Mouse (Mus musculus): ENCODE measurements around the gene Eif2ak4. TPM values are rescaled to one million over a fixed set of nuclear protein-coding genes. Genes with fewer than 3 reads are reported as not detected.

The Eif2ak4 gene
- total and polyA plus RNA-seq, 3 experiments: 12.4 to 38.2 (median 23.9) TPM

- no peak for DNase-seq (ENCODE audit: low spot score)
- TF ChIP-seq CTCF (IDR thresholded peaks at IDR 0.05; ENCODE audit: low read depth, low read length): no peak
- TF ChIP-seq POLR2AphosphoS5 (IDR thresholded peaks at IDR 0.05; ENCODE audit: insufficient replicate concordance, low read depth, low read length): no peak
- TF ChIP-seq GATA2 (IDR thresholded peaks at IDR 0.05; ENCODE audit: borderline replicate concordance, low read depth, low read length): no peak
- no peak for TF ChIP-seq GATA1 (IDR thresholded peaks at IDR 0.05; ENCODE audit: borderline replicate concordance, low read length)
- no peak for TF ChIP-seq TAL1 (conservative IDR thresholded peaks at IDR 0.05; ENCODE audit: low read depth, low read length)
- H3K4me1 ChIP-seq (ENCODE audit: insufficient read depth, low read depth, low read length): 0 out of 2 replicates have a peak, but pooled peaks cover 3% of the 10 kb centered on the region
- H3K36me3 ChIP-seq (replicated peaks): no peaks in the 10 kb centered on the region
- H3K4me3 ChIP-seq (ENCODE audit: low read depth, low read length): no peak overlapping the region
- H3K27me3 ChIP-seq (ENCODE audit: insufficient read depth, low read length): peaks cover 15% of the 10 kb centered on the region
- ATAC-seq (ENCODE audit: extremely low read depth, insufficient number of reproducible peaks, low FRiP score, poor library complexity, severe bottlenecking): no peak
- H3K9me3 ChIP-seq (replicated peaks): no peaks in the 10 kb centered on the region
Measured at GRCm38 (mm10) chr2:118511779-118512417, 123.5 kb downstream of the Eif2ak4 start.

- Histone ChIP-seq H3K36me3 (replicated peaks) (no peaks in the 10 kb centered on the region), H3K4me1 (ENCODE audit: insufficient read depth, low read depth, low read length) (0 out of 2 replicates have a peak, but pooled peaks cover 3% of the 10 kb centered on the region), H3K27me3 (ENCODE audit: insufficient read depth, low read length) (peaks cover 15% of the 10 kb centered on the region), H3K9me3 (replicated peaks) (no peaks in the 10 kb centered on the region), H3K4me3 (ENCODE audit: low read depth, low read length) (no peak overlapping the region)
- DNase-seq (ENCODE audit: low spot score): no peak
- no peak for TF ChIP-seq POLR2AphosphoS5 (IDR thresholded peaks at IDR 0.05; ENCODE audit: insufficient replicate concordance, low read depth, low read length)
- TF ChIP-seq TAL1 (conservative IDR thresholded peaks at IDR 0.05; ENCODE audit: low read depth, low read length): no peak
- TF ChIP-seq CTCF (IDR thresholded peaks at IDR 0.05; ENCODE audit: low read depth, low read length): no peak
- TF ChIP-seq GATA1 (IDR thresholded peaks at IDR 0.05; ENCODE audit: borderline replicate concordance, low read length): no peak
- no peak for TF ChIP-seq GATA2 (IDR thresholded peaks at IDR 0.05; ENCODE audit: borderline replicate concordance, low read depth, low read length)
- ATAC-seq (ENCODE audit: extremely low read depth, insufficient number of reproducible peaks, low FRiP score, poor library complexity, severe bottlenecking): no peak
Measured at GRCm38 (mm10) chr2:118512418-118513377, 124.3 kb downstream of the Eif2ak4 start.

- no peak overlapping the region for H3K4me3 ChIP-seq (ENCODE audit: low read depth, low read length)
- H3K4me1 ChIP-seq (ENCODE audit: insufficient read depth, low read depth, low read length): no peaks in the 10 kb centered on the region
- H3K36me3 ChIP-seq (replicated peaks): no peaks in the 10 kb centered on the region
Measured at GRCm38 (mm10) chr2:118520042-118520933, 131.9 kb downstream of the Eif2ak4 start.

GRCm38 (mm10) chr2:118522265-118522664, 133.8 kb downstream of the Eif2ak4 start:
- Histone ChIP-seq H3K9me3 (replicated peaks) (no peaks in the 10 kb centered on the region), H3K27me3 (ENCODE audit: insufficient read depth, low read length) (peaks cover 22% of the 10 kb centered on the region), H3K4me3 (ENCODE audit: low read depth, low read length) (no peak overlapping the region), H3K4me1 (ENCODE audit: insufficient read depth, low read depth, low read length) (no peaks in the 10 kb centered on the region), H3K36me3 (replicated peaks) (no peaks in the 10 kb centered on the region)
- ATAC-seq (ENCODE audit: extremely low read depth, insufficient number of reproducible peaks, low FRiP score, poor library complexity, severe bottlenecking) (no peak), DNase-seq (ENCODE audit: low spot score) (no peak)
- no peak for TF ChIP-seq POLR2AphosphoS5 (IDR thresholded peaks at IDR 0.05; ENCODE audit: insufficient replicate concordance, low read depth, low read length)
- no peak for TF ChIP-seq GATA1 (IDR thresholded peaks at IDR 0.05; ENCODE audit: borderline replicate concordance, low read length)
- no peak for TF ChIP-seq TAL1 (conservative IDR thresholded peaks at IDR 0.05; ENCODE audit: low read depth, low read length)
- TF ChIP-seq GATA2 (IDR thresholded peaks at IDR 0.05; ENCODE audit: borderline replicate concordance, low read depth, low read length): no peak
- TF ChIP-seq CTCF (IDR thresholded peaks at IDR 0.05; ENCODE audit: low read depth, low read length): no peak

More at GRCm38 (mm10) chr2:118520042-118520933, 131.9 kb downstream of the Eif2ak4 start:
- Histone ChIP-seq H3K27me3 (ENCODE audit: insufficient read depth, low read length) (peaks cover 22% of the 10 kb centered on the region), H3K9me3 (replicated peaks) (no peaks in the 10 kb centered on the region)
- TF ChIP-seq GATA1 (IDR thresholded peaks at IDR 0.05; ENCODE audit: borderline replicate concordance, low read length) (no peak), GATA2 (IDR thresholded peaks at IDR 0.05; ENCODE audit: borderline replicate concordance, low read depth, low read length) (no peak), TAL1 (conservative IDR thresholded peaks at IDR 0.05; ENCODE audit: low read depth, low read length) (no peak), CTCF (IDR thresholded peaks at IDR 0.05; ENCODE audit: low read depth, low read length) (no peak), POLR2AphosphoS5 (IDR thresholded peaks at IDR 0.05; ENCODE audit: insufficient replicate concordance, low read depth, low read length) (no peak)
- DNase-seq (ENCODE audit: low spot score): no peak
- ATAC-seq (ENCODE audit: extremely low read depth, insufficient number of reproducible peaks, low FRiP score, poor library complexity, severe bottlenecking): no peak

GRCm38 (mm10) chr2:118523163-118523730, 134.8 kb downstream of the Eif2ak4 start:
- Histone ChIP-seq H3K9me3 (replicated peaks) (no peaks in the 10 kb centered on the region), H3K4me3 (ENCODE audit: low read depth, low read length) (no peak overlapping the region), H3K36me3 (replicated peaks) (no peaks in the 10 kb centered on the region), H3K27me3 (ENCODE audit: insufficient read depth, low read length) (peaks cover 21% of the 10 kb centered on the region), H3K4me1 (ENCODE audit: insufficient read depth, low read depth, low read length) (no peaks in the 10 kb centered on the region)
- TF ChIP-seq GATA2 (IDR thresholded peaks at IDR 0.05; ENCODE audit: borderline replicate concordance, low read depth, low read length) (no peak), TAL1 (conservative IDR thresholded peaks at IDR 0.05; ENCODE audit: low read depth, low read length) (no peak), POLR2AphosphoS5 (IDR thresholded peaks at IDR 0.05; ENCODE audit: insufficient replicate concordance, low read depth, low read length) (no peak), CTCF (IDR thresholded peaks at IDR 0.05; ENCODE audit: low read depth, low read length) (no peak), GATA1 (IDR thresholded peaks at IDR 0.05; ENCODE audit: borderline replicate concordance, low read length) (no peak)
- DNase-seq (ENCODE audit: low spot score) (no peak), ATAC-seq (ENCODE audit: extremely low read depth, insufficient number of reproducible peaks, low FRiP score, poor library complexity, severe bottlenecking) (no peak)

All from G1E (cell line).